Mouse (Mus musculus): ENCODE results near the gene Fcho1. TPM values are rescaled to one million over a fixed set of nuclear protein-coding genes. Genes with fewer than 3 reads are reported as not detected.
"Not testable (repeated sequence)": the region's sequence is repeated elsewhere in the genome, so short reads cannot be mapped to it uniquely, and the experiment has no call there.

Gene Fcho1
- polyA plus RNA-seq, 1 experiment: 48.6 TPM

DNA sequence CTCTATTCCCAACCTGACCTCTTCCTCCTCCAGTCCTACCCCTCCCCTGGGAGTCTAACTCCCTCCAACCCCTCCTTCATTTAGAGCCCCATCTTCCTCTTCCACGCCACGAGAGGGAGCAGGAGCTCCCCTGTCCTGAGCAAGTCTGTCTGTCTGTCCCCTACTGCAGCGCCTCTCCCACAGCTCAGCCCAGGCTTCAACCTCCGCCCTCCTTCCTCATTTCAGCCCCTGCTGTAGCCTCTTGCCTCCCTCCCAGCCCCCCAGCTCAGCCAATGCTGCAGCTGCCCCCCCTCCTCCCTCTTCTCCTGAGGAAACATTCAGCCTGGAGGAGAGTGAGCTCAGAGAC, 23.5 kb downstream of the Fcho1 start:
- Histone ChIP-seq H3K27me3 (replicated peaks) (peaks cover 37% of the 10 kb centered on the region), H3K4me3 (replicated peaks) (peak overlapping the region; percentile 88), H3K4me1 (peaks cover 42% of the 10 kb centered on the region), H3K9me3 (no peaks in the 10 kb centered on the region), H3K36me3 (replicated peaks; ENCODE audit: low read length) (no peaks in the 10 kb centered on the region)
- TF ChIP-seq FLI1 (IDR thresholded peaks at IDR 0.05; ENCODE audit: low read length) (no peak), GATA1 (IDR thresholded peaks at IDR 0.05; ENCODE audit: borderline replicate concordance, low read length) (no peak)

- H3K4me3 ChIP-seq (replicated peaks): peak within 1 kb of the TSS; percentile 88
- H3K4me1 ChIP-seq: peaks cover 42% of the 10 kb centered on the region
- H3K9me3 ChIP-seq: no peaks in the 10 kb centered on the region
- TF ChIP-seq GATA1 (IDR thresholded peaks at IDR 0.05; ENCODE audit: borderline replicate concordance, low read length) (no peak), FLI1 (IDR thresholded peaks at IDR 0.05; ENCODE audit: low read length) (no peak)
- peaks cover 38% of the 10 kb centered on the region for H3K27me3 ChIP-seq (replicated peaks)
- no peaks in the 10 kb centered on the region for H3K36me3 ChIP-seq (replicated peaks; ENCODE audit: low read length)
These were observed 24.0 kb downstream of the Fcho1 start, which contains the start of gene B3gnt3 for GRCm38 (mm10) chr8:71701414-71702086. Gene B3gnt3, minus strand, starts transcription at chr8:71701789.

DNA sequence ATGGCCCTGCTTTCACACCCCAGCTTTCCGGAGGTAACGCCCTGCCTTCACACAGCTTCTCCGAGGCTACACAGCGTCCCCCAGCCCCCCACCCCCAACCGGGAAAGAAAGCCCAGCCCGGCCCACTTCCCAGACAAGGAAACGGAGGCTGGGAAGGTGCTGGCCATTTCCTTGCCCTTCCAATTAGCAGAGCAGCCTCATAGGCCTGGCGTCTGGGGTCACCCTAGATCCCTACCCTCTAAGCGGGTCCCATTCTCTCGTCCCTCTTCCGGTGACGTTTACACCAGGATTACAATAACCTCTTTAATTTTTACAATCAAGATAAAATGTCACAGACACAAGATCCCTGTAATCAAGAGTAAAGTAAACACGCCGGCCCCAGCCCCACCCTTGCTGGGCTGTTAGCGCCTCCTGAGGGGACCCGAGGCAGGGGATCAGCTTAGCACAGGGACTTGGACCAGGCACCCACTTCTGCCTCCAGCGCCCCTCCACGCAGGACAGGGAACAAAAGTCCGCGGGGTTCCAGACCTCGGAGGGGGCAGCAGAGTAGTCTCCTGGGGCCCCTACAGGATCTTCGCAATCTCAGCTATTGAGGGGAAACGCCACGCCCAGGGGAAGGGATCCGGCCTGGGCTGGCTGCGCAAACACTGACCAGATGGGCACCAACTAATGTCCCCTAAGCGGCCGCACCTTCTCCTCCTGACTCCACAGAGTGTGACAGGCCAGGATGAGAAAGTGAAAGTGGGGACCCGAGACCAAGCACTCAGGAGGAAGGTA, 24.8 kb downstream of the Fcho1 start:
- H3K4me1 ChIP-seq: peaks cover 42% of the 10 kb centered on the region
- peak overlapping the region; percentile 88 for H3K4me3 ChIP-seq (replicated peaks)
- H3K36me3 ChIP-seq (replicated peaks; ENCODE audit: low read length): no peaks in the 10 kb centered on the region
- peaks cover 38% of the 10 kb centered on the region for H3K27me3 ChIP-seq (replicated peaks)
- no peaks in the 10 kb centered on the region for H3K9me3 ChIP-seq
- TF ChIP-seq GATA1 (IDR thresholded peaks at IDR 0.05; ENCODE audit: borderline replicate concordance, low read length): no peak
- no peak for TF ChIP-seq FLI1 (IDR thresholded peaks at IDR 0.05; ENCODE audit: low read length)

DNA sequence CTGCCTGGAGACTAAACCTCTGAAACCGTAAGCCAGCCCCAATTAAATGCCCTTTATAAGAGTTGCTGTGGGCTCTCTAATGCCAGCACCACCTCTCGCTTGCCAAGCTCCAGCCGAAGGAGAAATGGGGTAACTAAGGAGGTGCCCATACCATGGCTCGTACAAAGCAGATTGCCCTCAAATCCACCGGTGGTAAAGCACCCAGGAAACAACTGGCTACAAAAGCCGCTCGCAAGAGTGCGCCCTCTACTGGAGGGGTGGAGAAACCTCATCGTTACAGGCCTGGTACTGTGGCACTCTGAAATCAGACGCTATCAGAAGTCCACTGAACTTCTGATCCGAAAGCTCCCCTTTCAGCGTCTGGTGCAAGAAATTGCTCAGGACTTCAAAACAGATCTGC, 30.1 kb downstream of the Fcho1 start:
- H3K4me1 ChIP-seq: peaks cover 50% of the 10 kb centered on the region
- H3K9me3 ChIP-seq: not testable (repeated sequence)
- peaks cover 42% of the 10 kb centered on the region for H3K27me3 ChIP-seq (replicated peaks)

DNA sequence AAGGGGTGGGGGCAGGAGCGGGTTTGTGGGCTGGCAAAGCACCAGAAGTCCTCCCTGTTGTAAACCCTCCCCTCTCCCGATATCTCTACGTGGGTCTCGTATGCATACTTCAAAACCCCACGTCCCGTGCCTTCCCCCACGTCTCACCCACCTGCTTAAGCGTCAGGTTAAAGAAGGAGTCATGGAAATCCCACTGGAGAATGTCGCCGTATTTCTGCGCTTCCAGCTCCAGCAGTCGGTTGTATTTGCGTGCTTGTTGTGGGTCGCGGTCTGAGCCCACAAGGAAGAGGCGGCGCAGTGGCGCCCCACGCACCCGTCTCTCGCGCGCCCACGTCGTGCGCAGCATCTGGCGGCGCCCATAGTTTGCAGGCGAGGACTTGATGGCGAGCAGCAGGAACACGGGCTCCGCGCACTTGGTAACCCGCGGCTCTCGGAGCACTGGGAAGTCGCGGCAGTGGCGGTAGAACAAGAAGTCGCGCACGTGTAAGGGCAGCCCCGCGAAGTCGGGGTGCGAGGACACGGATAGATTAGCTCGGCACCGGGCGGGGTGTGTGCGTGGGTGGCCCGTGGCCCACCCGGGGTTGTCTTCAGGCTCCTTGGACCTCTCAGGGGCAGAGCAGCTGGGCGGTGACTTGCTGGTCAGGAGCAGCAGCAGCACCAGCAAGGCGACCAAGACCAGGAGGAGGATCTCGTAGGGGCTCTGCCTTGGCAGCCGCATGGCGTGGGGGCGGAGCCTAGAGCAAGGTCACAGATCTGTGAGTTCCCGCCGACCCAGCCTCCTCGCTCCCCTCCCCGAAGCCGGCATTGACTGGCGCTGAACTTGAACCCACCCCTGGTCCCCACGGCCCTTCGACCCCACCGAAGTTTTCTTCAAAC, 32.1 kb downstream of the Fcho1 start:
- Histone ChIP-seq H3K36me3 (replicated peaks; ENCODE audit: low read length) (peaks cover 26% of the 10 kb centered on the region), H3K4me3 (replicated peaks) (peak overlapping the region; percentile 87), H3K4me1 (peaks cover 53% of the 10 kb centered on the region), H3K27me3 (replicated peaks) (peaks cover 33% of the 10 kb centered on the region), H3K9me3 (0 out of 2 replicates have a peak, but pooled peaks cover 3% of the 10 kb centered on the region)
- TF ChIP-seq GATA1 (IDR thresholded peaks at IDR 0.05; ENCODE audit: borderline replicate concordance, low read length) (no peak), FLI1 (IDR thresholded peaks at IDR 0.05; ENCODE audit: low read length) (no peak)

More for the DNA sequence above, 30.1 kb downstream of the Fcho1 start:
- not testable (repeated sequence) for H3K4me3 ChIP-seq (replicated peaks); H3K36me3 ChIP-seq (replicated peaks; ENCODE audit: low read length)

DNA sequence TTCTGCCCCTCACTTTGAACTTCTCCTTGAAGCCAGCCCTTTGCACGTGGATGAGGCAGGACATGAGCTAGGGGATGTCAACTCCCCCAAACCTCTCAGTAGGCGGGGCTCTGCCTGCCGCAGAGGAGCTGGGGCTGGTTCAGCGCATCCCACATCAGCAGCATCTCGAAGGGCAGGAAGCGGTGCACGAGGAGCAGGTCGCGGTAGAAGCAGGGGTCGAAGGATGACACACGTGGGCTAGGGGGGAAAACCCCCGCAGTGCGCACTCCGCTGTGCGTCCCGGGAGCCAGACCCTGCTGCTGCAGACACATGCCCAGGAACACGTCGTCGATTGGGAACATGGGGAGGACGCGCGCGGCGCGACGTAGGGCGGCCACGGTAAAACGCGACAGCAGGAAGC, 33.0 kb downstream of the Fcho1 start:
- Histone ChIP-seq H3K4me3 (replicated peaks) (peak overlapping the region; percentile 87), H3K27me3 (replicated peaks) (peaks cover 33% of the 10 kb centered on the region), H3K36me3 (replicated peaks; ENCODE audit: low read length) (peaks cover 35% of the 10 kb centered on the region), H3K9me3 (0 out of 2 replicates have a peak, but pooled peaks cover 3% of the 10 kb centered on the region), H3K4me1 (peaks cover 54% of the 10 kb centered on the region)
- TF ChIP-seq FLI1 (IDR thresholded peaks at IDR 0.05; ENCODE audit: low read length) (no peak), GATA1 (IDR thresholded peaks at IDR 0.05; ENCODE audit: borderline replicate concordance, low read length) (no peak)

- TF ChIP-seq FLI1 (IDR thresholded peaks at IDR 0.05; ENCODE audit: low read length): no peak
- Histone ChIP-seq H3K4me1 (peaks cover 54% of the 10 kb centered on the region), H3K36me3 (replicated peaks; ENCODE audit: low read length) (peaks cover 69% of the 10 kb centered on the region), H3K27me3 (replicated peaks) (peaks cover 20% of the 10 kb centered on the region), H3K4me3 (replicated peaks) (no peak within 1 kb of the TSS), H3K9me3 (0 out of 2 replicates have a peak, but pooled peaks cover 3% of the 10 kb centered on the region)
These were observed 36.5 kb downstream of the Fcho1 start, which contains the start of gene Insl3 for GRCm38 (mm10) chr8:71689028-71689427. Gene Insl3, plus strand, starts transcription at chr8:71689214.

DNA sequence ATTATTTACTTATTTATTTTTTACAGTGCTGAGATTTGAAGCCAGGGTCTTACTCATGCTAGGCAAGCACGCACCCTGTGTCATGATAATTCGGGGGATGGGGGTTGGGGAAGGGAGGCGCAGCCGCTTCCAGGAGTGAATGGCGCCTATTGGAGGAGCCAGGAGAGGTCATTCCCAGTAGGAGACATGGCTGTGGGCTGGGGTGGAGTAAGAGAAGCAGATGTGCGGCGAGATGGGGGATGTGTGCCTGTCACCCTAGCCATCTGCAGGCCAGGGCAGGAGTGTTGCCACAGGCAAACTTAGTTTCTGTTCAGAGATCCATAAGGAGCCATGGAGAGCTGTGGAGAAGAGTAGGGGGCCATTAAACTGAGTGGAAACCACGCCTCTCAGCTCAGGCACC, 37.9 kb downstream of the Fcho1 start:
- Histone ChIP-seq H3K9me3 (no peaks in the 10 kb centered on the region), H3K36me3 (replicated peaks; ENCODE audit: low read length) (peaks cover 83% of the 10 kb centered on the region), H3K4me3 (replicated peaks) (no peak overlapping the region), H3K4me1 (peaks cover 40% of the 10 kb centered on the region), H3K27me3 (replicated peaks) (peaks cover 6% of the 10 kb centered on the region)
- TF ChIP-seq FLI1 (IDR thresholded peaks at IDR 0.05; ENCODE audit: low read length) (no peak), GATA1 (IDR thresholded peaks at IDR 0.05; ENCODE audit: borderline replicate concordance, low read length) (no peak)

- Histone ChIP-seq H3K4me1 (peaks cover 30% of the 10 kb centered on the region), H3K4me3 (replicated peaks) (no peak overlapping the region), H3K9me3 (no peaks in the 10 kb centered on the region), H3K27me3 (replicated peaks) (no peaks in the 10 kb centered on the region), H3K36me3 (replicated peaks; ENCODE audit: low read length) (peaks cover 97% of the 10 kb centered on the region)
- no peak for TF ChIP-seq GATA1 (IDR thresholded peaks at IDR 0.05; ENCODE audit: borderline replicate concordance, low read length)
- no peak for TF ChIP-seq FLI1 (IDR thresholded peaks at IDR 0.05; ENCODE audit: low read length)
These were observed 39.3 kb downstream of the Fcho1 start for GRCm38 (mm10) chr8:71686143-71686734.

All from megakaryocyte, embryonic 14.5 days (primary cell).